Mouse (Mus musculus) urinary bladder, postnatal 25 days (tissue): ENCODE results near the gene Rpf1.
A peak's percentile ranks its signal among the peaks of the same experiment; 100 is the strongest.

Experiments
- DNase-seq: peaks from one replicate; pipeline ENCODE4 v3.0.0; 2022; ENCODE audit warnings: low spot score

Rpf1 gene

GRCm38 (mm10) chr3:146500003-146500809, 21.0 kb downstream of the Rpf1 start:
- no peak for DNase-seq

GRCm38 (mm10) chr3:146499431-146500002, 21.7 kb downstream of the Rpf1 start, which contains the start of the genes Spata1 and Gng5:
Gene Spata1 (minus strand): TSS chr3:146499753.
Gene Gng5 (plus strand): TSS chr3:146499807.
- DNase-seq: peak; percentile 86

- DNase-seq: no peak
These were observed 22.2 kb downstream of the Rpf1 start for GRCm38 (mm10) chr3:146498989-146499388.

- DNase-seq: no peak
These were observed 26.3 kb downstream of the Rpf1 start for GRCm38 (mm10) chr3:146494941-146495340.

- no peak for DNase-seq
These were observed 34.8 kb downstream of the Rpf1 start for GRCm38 (mm10) chr3:146486464-146486863.

- no peak for DNase-seq
These were observed 39.2 kb downstream of the Rpf1 start for GRCm38 (mm10) chr3:146482044-146482443.

- DNase-seq: no peak
These were observed 46.8 kb downstream of the Rpf1 start for GRCm38 (mm10) chr3:146474428-146474827.

- DNase-seq: no peak
These were observed 47.5 kb downstream of the Rpf1 start for GRCm38 (mm10) chr3:146473741-146474140.

- no peak for DNase-seq
These were observed 48.6 kb downstream of the Rpf1 start for GRCm38 (mm10) chr3:146472657-146473056.

GRCm38 (mm10) chr3:146469226-146469625, 52.0 kb downstream of the Rpf1 start:
- no peak for DNase-seq

GRCm38 (mm10) chr3:146462939-146463338, 58.3 kb downstream of the Rpf1 start:
- no peak for DNase-seq
